Mouse (Mus musculus) liver, adult 2 months (tissue): Measurements from ENCODE around the gene Ric1.

Experiments used
- CTCF ChIP-seq: fragments of 200-500 bp; IDR thresholded peaks from 2 replicates; pipeline ENCODE4 v1.5.1; 2011; ENCODE audit warnings: low read depth, low read length, control low read depth
- POLR2A ChIP-seq: fragments of 200-500 bp; IDR thresholded peaks from 2 replicates; pipeline ENCODE4 v1.6.1; 2011; ENCODE audit warnings: low read length, control low read depth; ENCODE audit not compliant: insufficient read depth; ENCODE audit errors: extremely low read depth

- TF ChIP-seq CTCF: no peak
- no peak for TF ChIP-seq POLR2A
Observed at GRCm38 (mm10) chr19:29526837-29527236, 4.8 kb downstream of the Ric1 start.
